Mouse (Mus musculus): ENCODE measurements around the gene Nemp1. TPM values are rescaled to one million over a fixed set of nuclear protein-coding genes. Genes with fewer than 3 reads are reported as not detected.

Nemp1 gene
- polyA plus RNA-seq, 1 experiment, result 58.1 TPM

GRCm38 (mm10) chr10:127632668-127633271, 33.9 kb upstream of the Nemp1 start:
- Histone ChIP-seq H3K36me3 (ENCODE audit: control insufficient read depth, insufficient read depth, low read length) (no peaks in the 10 kb centered on the region), H3K4me3 (ENCODE audit: control insufficient read depth, low read depth, low read length) (no peak overlapping the region), H3K27me3 (ENCODE audit: control insufficient read depth, insufficient read depth, low read length) (no peaks in the 10 kb centered on the region), H3K27ac (ENCODE audit: control insufficient read depth, insufficient read depth, low read depth, low read length) (no peak overlapping the region), H3K4me1 (ENCODE audit: control insufficient read depth, insufficient read depth, low read length) (no peaks in the 10 kb centered on the region)
- TF ChIP-seq POLR2A (IDR thresholded peaks at IDR 0.05; ENCODE audit: control insufficient read depth, low read depth, low read length) (no peak), CTCF (IDR thresholded peaks at IDR 0.05; ENCODE audit: control insufficient read depth, insufficient read depth, insufficient replicate concordance, low read depth, low read length) (no peak)

DNA sequence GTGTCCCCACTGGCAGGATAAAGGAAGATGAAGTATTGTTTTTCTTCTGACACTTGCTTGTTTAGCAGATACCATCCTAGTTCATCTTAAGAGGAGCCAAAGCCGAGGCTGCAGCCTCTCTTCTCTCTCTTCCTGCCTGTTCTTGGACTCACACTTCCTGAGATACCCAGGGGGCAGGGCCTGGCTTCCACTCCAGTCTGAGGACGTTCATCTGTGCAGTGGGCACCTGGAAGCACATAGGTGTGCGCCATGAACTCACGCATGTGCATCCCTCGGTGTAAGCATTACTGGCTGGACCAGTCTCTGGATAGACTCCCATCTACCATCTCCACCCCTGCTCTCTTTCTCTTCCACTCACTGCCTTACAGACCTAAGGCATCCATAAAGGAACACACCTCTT, 26.3 kb upstream of the Nemp1 start:
- Histone ChIP-seq H3K4me3 (ENCODE audit: control insufficient read depth, low read depth, low read length) (no peak overlapping the region), H3K27ac (ENCODE audit: control insufficient read depth, insufficient read depth, low read depth, low read length) (no peak overlapping the region), H3K4me1 (ENCODE audit: control insufficient read depth, insufficient read depth, low read length) (peaks cover 18% of the 10 kb centered on the region), H3K36me3 (ENCODE audit: control insufficient read depth, insufficient read depth, low read length) (no peaks in the 10 kb centered on the region), H3K27me3 (ENCODE audit: control insufficient read depth, insufficient read depth, low read length) (peaks cover 3% of the 10 kb centered on the region; the same call in 1 of the 2 replicates)
- no peak for TF ChIP-seq POLR2A (IDR thresholded peaks at IDR 0.05; ENCODE audit: control insufficient read depth, low read depth, low read length)
- no peak for TF ChIP-seq CTCF (IDR thresholded peaks at IDR 0.05; ENCODE audit: control insufficient read depth, insufficient read depth, insufficient replicate concordance, low read depth, low read length)

GRCm38 (mm10) chr10:127641861-127642771, 24.6 kb upstream of the Nemp1 start:
- Histone ChIP-seq H3K27me3 (ENCODE audit: control insufficient read depth, insufficient read depth, low read length) (peaks cover 3% of the 10 kb centered on the region; the same call in 1 of the 2 replicates), H3K36me3 (ENCODE audit: control insufficient read depth, insufficient read depth, low read length) (no peaks in the 10 kb centered on the region), H3K4me1 (ENCODE audit: control insufficient read depth, insufficient read depth, low read length) (peaks cover 18% of the 10 kb centered on the region), H3K4me3 (ENCODE audit: control insufficient read depth, low read depth, low read length) (peak overlapping the region; percentile 81), H3K27ac (ENCODE audit: control insufficient read depth, insufficient read depth, low read depth, low read length) (peak overlapping the region; percentile 86)
- TF ChIP-seq POLR2A (IDR thresholded peaks at IDR 0.05; ENCODE audit: control insufficient read depth, low read depth, low read length) (no peak), CTCF (IDR thresholded peaks at IDR 0.05; ENCODE audit: control insufficient read depth, insufficient read depth, insufficient replicate concordance, low read depth, low read length) (peak; percentile 84; the same call in 1 of the 2 replicates)

DNA sequence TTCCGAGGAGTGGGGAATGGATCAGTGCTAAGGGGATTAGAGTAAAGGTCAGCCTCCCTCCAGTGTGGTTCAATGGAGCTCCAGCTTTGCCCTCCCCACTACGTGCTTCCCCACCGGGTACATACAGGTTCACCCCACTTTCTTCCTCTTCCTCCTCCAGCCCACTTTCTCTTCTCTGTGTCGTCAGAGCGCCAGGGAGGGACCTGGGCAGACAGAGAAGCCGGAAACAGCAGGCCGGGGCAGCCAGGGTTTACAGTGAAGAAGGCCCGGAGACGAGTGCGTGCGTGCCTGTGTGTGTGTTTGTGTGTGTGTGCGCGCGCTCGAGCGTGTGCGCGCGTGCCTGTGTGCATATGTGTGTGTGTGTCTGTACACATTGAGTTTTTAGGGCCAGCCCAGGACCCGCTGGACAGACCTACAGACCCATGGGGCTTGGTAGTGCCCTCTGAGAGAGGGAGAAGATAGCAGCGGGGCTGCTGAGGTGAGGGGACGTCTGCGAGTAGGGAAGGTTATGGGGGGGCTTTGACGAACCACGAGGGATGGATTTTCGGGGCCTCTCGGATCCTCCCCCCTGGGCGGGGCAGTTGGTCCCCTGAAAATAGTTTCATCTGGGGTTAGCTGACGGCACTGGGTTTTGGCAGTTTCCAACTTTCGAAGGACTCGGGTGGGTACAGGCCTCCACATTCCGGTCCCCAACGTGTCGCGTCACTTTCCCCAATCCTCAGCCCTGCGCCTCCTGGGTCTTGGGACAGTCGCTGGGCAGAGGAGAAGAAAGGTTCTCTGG, 23.7 kb upstream of the Nemp1 start, which contains the start of gene Stat6:
Stat6 (plus strand) TSS at position 215 of the 781 bp plus-strand sequence.
- Histone ChIP-seq H3K27me3 (ENCODE audit: control insufficient read depth, insufficient read depth, low read length) (peaks cover 3% of the 10 kb centered on the region; the same call in 1 of the 2 replicates), H3K36me3 (ENCODE audit: control insufficient read depth, insufficient read depth, low read length) (no peaks in the 10 kb centered on the region), H3K4me1 (ENCODE audit: control insufficient read depth, insufficient read depth, low read length) (peaks cover 18% of the 10 kb centered on the region), H3K4me3 (ENCODE audit: control insufficient read depth, low read depth, low read length) (peak within 1 kb of the TSS; percentile 81), H3K27ac (ENCODE audit: control insufficient read depth, insufficient read depth, low read depth, low read length) (peak within 1 kb of the TSS; percentile 86)
- TF ChIP-seq POLR2A (IDR thresholded peaks at IDR 0.05; ENCODE audit: control insufficient read depth, low read depth, low read length), result no peak; the same call in 1 of the 2 replicates
- no peak for TF ChIP-seq CTCF (IDR thresholded peaks at IDR 0.05; ENCODE audit: control insufficient read depth, insufficient read depth, insufficient replicate concordance, low read depth, low read length)

- peak overlapping the region; percentile 86 for H3K27ac ChIP-seq (ENCODE audit: control insufficient read depth, insufficient read depth, low read depth, low read length)
- H3K27me3 ChIP-seq (ENCODE audit: control insufficient read depth, insufficient read depth, low read length), result peaks cover 3% of the 10 kb centered on the region; the same call in 1 of the 2 replicates
- peaks cover 18% of the 10 kb centered on the region for H3K4me1 ChIP-seq (ENCODE audit: control insufficient read depth, insufficient read depth, low read length)
- TF ChIP-seq POLR2A (IDR thresholded peaks at IDR 0.05; ENCODE audit: control insufficient read depth, low read depth, low read length) (0 out of 2 replicates have a peak, but pooled peaks have one; percentile 23), CTCF (IDR thresholded peaks at IDR 0.05; ENCODE audit: control insufficient read depth, insufficient read depth, insufficient replicate concordance, low read depth, low read length) (no peak)
- peak overlapping the region; percentile 81 for H3K4me3 ChIP-seq (ENCODE audit: control insufficient read depth, low read depth, low read length)
- H3K36me3 ChIP-seq (ENCODE audit: control insufficient read depth, insufficient read depth, low read length), result no peaks in the 10 kb centered on the region
These were observed 23.0 kb upstream of the Nemp1 start for GRCm38 (mm10) chr10:127643553-127644238.

GRCm38 (mm10) chr10:127645791-127646190, 20.9 kb upstream of the Nemp1 start:
- peaks cover 3% of the 10 kb centered on the region; the same call in 1 of the 2 replicates for H3K27me3 ChIP-seq (ENCODE audit: control insufficient read depth, insufficient read depth, low read length)
- H3K4me1 ChIP-seq (ENCODE audit: control insufficient read depth, insufficient read depth, low read length), result peaks cover 18% of the 10 kb centered on the region
- no peaks in the 10 kb centered on the region for H3K36me3 ChIP-seq (ENCODE audit: control insufficient read depth, insufficient read depth, low read length)
- no peak overlapping the region for H3K4me3 ChIP-seq (ENCODE audit: control insufficient read depth, low read depth, low read length)
- TF ChIP-seq POLR2A (IDR thresholded peaks at IDR 0.05; ENCODE audit: control insufficient read depth, low read depth, low read length), result no peak
- TF ChIP-seq CTCF (IDR thresholded peaks at IDR 0.05; ENCODE audit: control insufficient read depth, insufficient read depth, insufficient replicate concordance, low read depth, low read length), result no peak
- no peak overlapping the region for H3K27ac ChIP-seq (ENCODE audit: control insufficient read depth, insufficient read depth, low read depth, low read length)

Data from testis, adult 2 months (tissue).